In genomic region chr13:68585441-68585840, GRCm38 (mm10) we compare ENCODE assay signal across 17 mouse cellular contexts. TPM values are rescaled to one million over a fixed set of nuclear protein-coding genes. Genes with fewer than 3 reads are reported as not detected.
"Had no signal": no experiment of that assay in that cellular context is flagged by ENCODE, and none has a peak within 500 bp of the region (broad histone marks: within the 10 kb centered on the region; RNA-seq: fewer than 3 reads in every experiment).

No protein-coding gene starts in this region.

- DNase-seq: lung, adult 18-20 months; lung, embryonic 14.5 days; lung, postnatal 10 days; lung, postnatal 36 days; right cerebral cortex, postnatal 25 days; right cerebral cortex, postnatal 4 days; spleen, adult 18-20 months; thymus, adult 18-20 months; thymus, postnatal 14 days; thymus, postnatal 36 days had no signal

- H3K4me2 ChIP-seq: lung, embryonic 14.5 days; midbrain, embryonic 11.5 days; midbrain, embryonic 13.5 days; midbrain, embryonic 15.5 days; neural tube, embryonic 12.5 days had no signal

- H3K4me3 ChIP-seq: megakaryocyte, embryonic 14.5 days; midbrain, embryonic 13.5 days; midbrain, embryonic 15.5 days; neural tube, embryonic 12.5 days had no signal

- H3K9me3 ChIP-seq: megakaryocyte, embryonic 14.5 days; midbrain, embryonic 13.5 days; midbrain, embryonic 15.5 days; neural tube, embryonic 12.5 days had no signal

- H3K27me3 ChIP-seq: megakaryocyte, embryonic 14.5 days; midbrain, embryonic 13.5 days; midbrain, embryonic 15.5 days; neural tube, embryonic 12.5 days had no signal

- H3K27ac ChIP-seq: macrophage; midbrain, embryonic 13.5 days; midbrain, embryonic 15.5 days; neural tube, embryonic 12.5 days had no signal

- ATAC-seq: midbrain, embryonic 13.5 days; midbrain, embryonic 15.5 days had no signal

- H3K9ac ChIP-seq: lung, embryonic 14.5 days; midbrain, embryonic 13.5 days; midbrain, embryonic 15.5 days; neural tube, embryonic 12.5 days had no signal

RNA-seq across cellular contexts. Expression of gene 1700001L19Rik, which starts 11.8 kb away (rescaled TPM):
- polyA plus RNA-seq: macrophage; small intestine, adult 2 months had no signal
